Mouse (Mus musculus) cortical plate, adult 2 months (tissue): Measurements from ENCODE around the gene Slc28a1.

Experiments used
- CTCF ChIP-seq: fragments of 200-500 bp; IDR thresholded peaks from 2 replicates; pipeline ENCODE4 v1.5.1; 2011; ENCODE audit warnings: mild to moderate bottlenecking, control low read depth, low read length; ENCODE audit not compliant: insufficient read depth; ENCODE audit errors: extremely low read depth
- POLR2A ChIP-seq: fragments of 200-500 bp; IDR thresholded peaks from 2 replicates; pipeline ENCODE4 v1.6.1; 2011; ENCODE audit warnings: mild to moderate bottlenecking, low read length, control low read depth; ENCODE audit not compliant: insufficient read depth; ENCODE audit errors: extremely low read depth

- TF ChIP-seq CTCF (no peak), POLR2A (no peak)
These were observed 99.0 kb downstream of the Slc28a1 start, which contains the start of gene Pde8a for GRCm38 (mm10) chr7:81213347-81214152.
